Mouse (Mus musculus): ENCODE measurements around the gene Dock7.

Gene Dock7

GRCm38 (mm10) chr4:99120211-99121122 lies at the start of gene Dock7:
Gene Dock7, minus strand, starts transcription at chr4:99120915.
- peak; percentile 86 for DNase-seq (ENCODE audit: extremely low read depth, insufficient read length, low spot score)

- peak; percentile 41 for DNase-seq (ENCODE audit: extremely low read depth, insufficient read length, low spot score)
Observed at GRCm38 (mm10) chr4:99168869-99169268, 48.2 kb upstream of the Dock7 start.

- peak; percentile 63 for DNase-seq (ENCODE audit: extremely low read depth, insufficient read length, low spot score)
Observed at GRCm38 (mm10) chr4:99163547-99163946, 42.8 kb upstream of the Dock7 start.

- no peak for DNase-seq (ENCODE audit: extremely low read depth, insufficient read length, low spot score)
Observed at GRCm38 (mm10) chr4:99163001-99163400, 42.3 kb upstream of the Dock7 start.

- peak; percentile 69 for DNase-seq (ENCODE audit: extremely low read depth, insufficient read length, low spot score)
Observed at GRCm38 (mm10) chr4:99161457-99161971, 40.8 kb upstream of the Dock7 start.

GRCm38 (mm10) chr4:99160899-99161298 lies 40.2 kb upstream of the Dock7 start:
- no peak for DNase-seq (ENCODE audit: extremely low read depth, insufficient read length, low spot score)

GRCm38 (mm10) chr4:99160414-99160813 lies 39.7 kb upstream of the Dock7 start:
- DNase-seq (ENCODE audit: extremely low read depth, insufficient read length, low spot score): peak; percentile 76

GRCm38 (mm10) chr4:99158495-99158894 lies 37.8 kb upstream of the Dock7 start:
- peak; percentile 73 for DNase-seq (ENCODE audit: extremely low read depth, insufficient read length, low spot score)

GRCm38 (mm10) chr4:99156641-99157307 lies 36.1 kb upstream of the Dock7 start:
- no peak for DNase-seq (ENCODE audit: extremely low read depth, insufficient read length, low spot score)

- no peak for DNase-seq (ENCODE audit: extremely low read depth, insufficient read length, low spot score)
Observed at GRCm38 (mm10) chr4:99151885-99152558, 31.3 kb upstream of the Dock7 start.

- no peak for DNase-seq (ENCODE audit: extremely low read depth, insufficient read length, low spot score)
Observed at GRCm38 (mm10) chr4:99151434-99151833, 30.7 kb upstream of the Dock7 start.

- DNase-seq (ENCODE audit: extremely low read depth, insufficient read length, low spot score): no peak
Observed at GRCm38 (mm10) chr4:99143323-99143722, 22.6 kb upstream of the Dock7 start.

GRCm38 (mm10) chr4:99141578-99141977 lies 20.9 kb upstream of the Dock7 start:
- no peak for DNase-seq (ENCODE audit: extremely low read depth, insufficient read length, low spot score)

GRCm38 (mm10) chr4:99141171-99141570 lies 20.5 kb upstream of the Dock7 start:
- no peak for DNase-seq (ENCODE audit: extremely low read depth, insufficient read length, low spot score)

- DNase-seq (ENCODE audit: extremely low read depth, insufficient read length, low spot score): no peak
Observed at GRCm38 (mm10) chr4:99137986-99138641, 17.4 kb upstream of the Dock7 start.

- DNase-seq (ENCODE audit: extremely low read depth, insufficient read length, low spot score): no peak
Observed at GRCm38 (mm10) chr4:99134522-99134921, 13.8 kb upstream of the Dock7 start.

- no peak for DNase-seq (ENCODE audit: extremely low read depth, insufficient read length, low spot score)
Observed at GRCm38 (mm10) chr4:99133326-99133725, 12.6 kb upstream of the Dock7 start.

- no peak for DNase-seq (ENCODE audit: extremely low read depth, insufficient read length, low spot score)
Observed at GRCm38 (mm10) chr4:99132686-99133085, 12.0 kb upstream of the Dock7 start.

GRCm38 (mm10) chr4:99131227-99131653 lies 10.5 kb upstream of the Dock7 start:
- DNase-seq (ENCODE audit: extremely low read depth, insufficient read length, low spot score): no peak

GRCm38 (mm10) chr4:99123546-99123945 lies 2.8 kb upstream of the Dock7 start:
- no peak for DNase-seq (ENCODE audit: extremely low read depth, insufficient read length, low spot score)

Data from 3134 (cell line).